Mouse (Mus musculus) adrenal gland, postnatal 25 days (tissue): ENCODE data around the gene Mapk3. TPM values are rescaled to one million over a fixed set of nuclear protein-coding genes. Genes with fewer than 3 reads are reported as not detected.
A peak's percentile ranks its signal among the peaks of the same experiment; 100 is the strongest.
"Not testable (repeated sequence)": the region's sequence is repeated elsewhere in the genome, so short reads cannot be mapped to it uniquely, and the experiment has no call there.

Experiments used
- DNase-seq: peaks from one replicate; pipeline ENCODE4 v3.0.0; 2021; ENCODE audit warnings: mixed read lengths
- long read RNA-seq: library from polyadenylated mRNA; stranded (forward); transcript quantifications from one replicate; pipeline ENCODE4 v2.0.0, GENCODE M21; 2021
- total RNA-seq: library from RNA; stranded (reverse); gene quantifications from 2 replicates; pipeline ENCODE4 v1.2.3, GENCODE M21; 2021

Mapk3 gene
- total RNA-seq, result 142 and 170 TPM in 2 replicates
- long read RNA-seq, transcript Mapk3-202 (9 exons, 1,800 nt), result major isoform, 102 of 116 reads
- long read RNA-seq, partial matches to known transcripts, result 4 of 116 reads
- long read RNA-seq, other reads (novel, unspliced or antisense), result 9 of 116 reads

DNA sequence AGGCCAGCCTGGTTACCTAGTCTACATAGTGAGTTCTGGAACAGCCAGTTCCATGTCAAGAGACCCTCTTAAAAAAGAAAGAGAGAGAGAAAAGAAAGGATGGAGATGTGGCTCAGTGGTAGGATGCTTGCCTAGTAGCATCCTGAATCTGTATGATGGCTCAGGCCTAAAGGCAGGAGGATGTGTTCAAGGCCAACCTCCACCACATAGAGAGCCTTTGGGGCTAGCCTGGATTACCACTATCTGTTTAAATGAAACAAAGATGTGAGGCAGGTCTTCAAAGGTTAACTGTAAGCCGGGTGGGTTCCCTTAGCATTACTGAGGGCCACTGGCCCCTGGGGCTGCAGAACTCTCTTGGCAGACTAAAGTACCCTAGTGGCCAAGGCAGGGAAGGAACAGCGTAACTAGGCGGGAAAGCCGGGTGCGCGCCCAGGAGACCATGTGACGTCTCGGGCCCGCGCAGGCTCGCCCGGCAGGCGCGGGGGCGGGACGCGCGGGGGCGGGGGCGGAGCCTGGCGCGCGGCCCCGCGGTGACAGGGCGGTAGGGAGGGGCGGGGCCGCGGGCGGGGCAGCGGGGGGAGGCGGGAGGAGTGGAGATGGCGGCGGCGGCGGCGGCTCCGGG lies at the start of gene Mapk3:
Gene Mapk3 (plus strand): TSS at position 552 of the 622 bp plus-strand sequence.
- peak; percentile 90 for DNase-seq

GRCm38 (mm10) chr7:126710266-126710665 lies 49.1 kb upstream of the Mapk3 start:
- DNase-seq, result no peak

- no peak for DNase-seq
Measured at GRCm38 (mm10) chr7:126711910-126712309, 47.5 kb upstream of the Mapk3 start.

- no peak for DNase-seq
Measured at GRCm38 (mm10) chr7:126715679-126716078, 43.7 kb upstream of the Mapk3 start.

- DNase-seq, result no peak
Measured at GRCm38 (mm10) chr7:126717566-126717965, 41.8 kb upstream of the Mapk3 start.

GRCm38 (mm10) chr7:126718787-126719337 lies 40.5 kb upstream of the Mapk3 start:
- no peak for DNase-seq

DNA sequence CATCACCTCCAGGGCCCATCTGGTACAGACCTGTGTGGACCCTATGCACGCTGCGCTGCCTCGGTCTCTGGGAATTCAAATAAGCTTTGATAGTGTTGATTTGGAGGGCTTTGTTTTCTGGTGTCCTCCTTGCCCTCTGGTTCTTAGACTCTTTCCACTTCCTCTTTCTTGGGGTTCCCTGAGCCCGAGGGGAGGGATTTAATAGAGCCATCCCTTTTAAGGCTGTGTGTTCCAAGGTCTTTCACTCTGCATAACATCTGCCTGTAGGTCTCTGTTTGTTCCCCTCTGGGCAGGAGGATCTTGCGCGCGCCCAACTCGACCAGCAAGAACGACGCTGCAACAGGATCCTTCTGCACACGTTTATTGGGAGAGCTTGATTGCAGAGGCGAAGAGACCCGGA lies 37.8 kb upstream of the Mapk3 start:
- DNase-seq, result no peak

- DNase-seq, result no peak
Measured at GRCm38 (mm10) chr7:126725077-126725476, 34.3 kb upstream of the Mapk3 start.

GRCm38 (mm10) chr7:126725667-126726066 lies 33.7 kb upstream of the Mapk3 start:
- no peak for DNase-seq

DNA sequence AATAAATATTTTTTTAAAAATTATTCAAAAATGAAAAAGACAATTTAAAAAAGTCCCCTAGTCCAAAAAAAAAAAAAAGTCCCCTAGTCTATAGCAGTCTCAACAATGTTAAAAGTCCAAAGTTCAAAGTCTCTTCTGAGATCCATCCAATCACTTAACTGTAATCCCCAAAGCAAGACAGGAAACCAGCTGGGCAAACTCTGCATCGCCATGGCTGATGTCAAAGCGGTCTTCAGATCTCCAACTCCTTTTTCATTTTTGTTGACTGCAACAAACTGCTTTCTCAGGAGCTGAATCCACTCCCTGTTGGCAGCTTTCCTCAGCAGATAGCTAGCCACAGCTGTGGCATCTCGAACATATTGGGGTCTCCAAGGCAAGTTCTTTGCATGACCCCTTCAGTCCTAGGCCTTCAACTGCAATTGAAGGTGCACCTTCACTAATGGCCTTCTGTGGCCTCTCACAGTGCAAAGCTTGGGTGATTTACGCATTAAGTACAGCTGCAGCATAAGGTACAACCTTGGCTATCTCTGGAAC lies 29.1 kb upstream of the Mapk3 start:
- DNase-seq, result not testable (repeated sequence)

- DNase-seq, result no peak
Measured at GRCm38 (mm10) chr7:126736122-126736521, 23.3 kb upstream of the Mapk3 start.

DNA sequence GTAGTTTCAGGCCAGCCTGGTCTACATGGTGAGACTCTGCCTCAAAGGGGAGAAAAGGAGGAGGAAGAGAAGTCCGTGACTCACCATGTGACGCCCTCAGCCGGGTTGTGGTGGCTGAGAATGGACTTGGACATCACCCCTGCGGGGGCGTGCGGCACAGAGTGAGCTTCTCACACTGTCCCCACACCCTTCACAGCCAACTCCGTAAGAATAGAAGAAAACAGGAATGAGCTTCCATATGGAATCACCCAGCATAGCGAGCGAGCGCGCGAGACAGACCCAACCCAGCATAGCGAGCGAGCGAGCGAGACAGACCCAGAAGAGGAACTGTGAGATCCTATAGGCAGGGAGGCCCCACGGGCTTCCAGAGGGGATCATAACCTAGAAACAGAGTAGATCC lies 19.9 kb upstream of the Mapk3 start:
- DNase-seq, result no peak

DNA sequence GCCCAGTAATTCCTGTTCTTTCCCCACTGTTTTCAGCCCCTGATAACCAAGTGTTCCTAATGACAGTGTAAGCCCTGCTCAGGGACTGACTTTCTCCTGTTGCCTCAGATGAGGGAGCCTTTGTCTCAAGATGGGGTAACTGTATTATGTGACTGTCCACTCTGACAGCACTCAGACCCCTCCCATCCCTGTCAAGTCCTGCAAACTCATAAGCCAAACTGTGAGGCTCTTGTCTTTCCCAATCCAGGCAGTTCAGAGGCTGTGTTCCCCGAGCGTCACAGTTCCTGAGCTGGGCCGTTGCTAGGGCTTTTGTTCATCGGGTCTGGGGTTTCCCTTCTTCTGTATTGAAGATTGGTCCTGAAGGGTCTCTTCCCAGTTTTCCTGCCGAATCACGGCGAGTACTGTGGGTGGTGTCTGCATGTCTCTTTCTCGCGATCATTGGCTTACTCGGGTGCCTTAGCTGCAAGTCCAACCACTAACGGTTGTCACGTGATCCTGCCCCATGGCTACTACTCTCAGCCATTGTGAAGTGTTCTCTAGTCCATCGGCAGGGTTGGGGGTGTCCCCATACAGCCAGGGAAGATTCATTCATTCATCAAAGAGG lies 19.2 kb upstream of the Mapk3 start:
- no peak for DNase-seq

GRCm38 (mm10) chr7:126740977-126741376 lies 18.4 kb upstream of the Mapk3 start:
- no peak for DNase-seq

DNA sequence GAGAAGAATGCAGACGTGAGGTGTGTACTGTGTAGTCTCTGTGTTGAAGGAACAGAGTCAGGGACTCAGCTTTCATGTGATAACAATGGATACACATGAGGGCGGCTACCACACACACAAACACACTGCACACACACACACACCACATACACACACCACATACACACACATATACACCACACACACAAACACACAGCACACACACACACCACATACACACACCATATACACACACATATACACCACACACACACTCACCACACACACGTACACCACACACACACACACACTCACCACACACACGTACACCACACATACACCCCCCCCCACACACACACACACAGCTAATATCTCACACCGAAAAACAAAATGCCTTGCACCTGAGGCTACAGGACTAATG lies 17.9 kb upstream of the Mapk3 start:
- no peak for DNase-seq

- DNase-seq, result no peak
Measured at GRCm38 (mm10) chr7:126741964-126742482, 17.4 kb upstream of the Mapk3 start.

GRCm38 (mm10) chr7:126746066-126746465 lies 13.3 kb upstream of the Mapk3 start:
- DNase-seq, result no peak

DNA sequence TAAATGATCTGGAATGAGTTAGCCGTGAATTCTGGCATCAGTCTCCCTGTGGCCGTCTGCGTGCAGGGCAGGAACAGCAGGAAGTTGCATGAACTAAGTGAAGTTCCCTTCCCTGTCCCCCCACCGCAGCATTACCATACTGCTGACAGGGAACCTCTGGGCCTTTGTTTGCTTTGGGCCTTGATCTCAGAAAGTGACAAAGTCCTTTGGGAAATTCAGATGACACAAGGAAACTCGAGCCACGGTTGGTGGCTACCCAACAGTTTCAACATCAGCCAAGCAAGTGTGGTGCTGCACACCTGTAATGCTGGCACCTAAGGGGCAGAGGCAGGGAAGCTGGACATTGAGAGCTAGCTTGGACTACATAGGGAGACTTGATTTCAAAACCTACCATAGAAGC lies 12.6 kb upstream of the Mapk3 start:
- DNase-seq, result no peak

DNA sequence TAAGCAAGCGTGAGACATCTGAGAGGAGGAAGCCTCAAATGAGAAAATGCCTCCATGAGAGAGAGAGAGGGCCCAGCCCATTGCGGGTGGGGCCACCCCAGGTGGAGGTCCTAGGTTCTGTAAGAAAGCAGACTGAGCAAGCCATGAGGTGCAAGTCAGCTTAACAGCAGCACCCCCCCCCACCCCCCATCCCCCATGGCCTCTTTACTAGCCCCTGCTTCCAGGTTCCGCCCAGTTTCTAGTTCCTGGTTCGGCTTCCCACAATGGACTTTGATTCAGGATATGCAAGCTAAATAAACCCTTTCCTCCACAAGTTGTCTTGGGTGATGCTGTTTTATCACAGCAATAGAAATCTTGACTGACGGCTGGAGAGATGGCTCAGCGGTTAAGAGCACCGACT lies 10.6 kb upstream of the Mapk3 start:
- DNase-seq, result no peak

- no peak for DNase-seq
Measured at GRCm38 (mm10) chr7:126749582-126750343, 9.6 kb upstream of the Mapk3 start.

DNA sequence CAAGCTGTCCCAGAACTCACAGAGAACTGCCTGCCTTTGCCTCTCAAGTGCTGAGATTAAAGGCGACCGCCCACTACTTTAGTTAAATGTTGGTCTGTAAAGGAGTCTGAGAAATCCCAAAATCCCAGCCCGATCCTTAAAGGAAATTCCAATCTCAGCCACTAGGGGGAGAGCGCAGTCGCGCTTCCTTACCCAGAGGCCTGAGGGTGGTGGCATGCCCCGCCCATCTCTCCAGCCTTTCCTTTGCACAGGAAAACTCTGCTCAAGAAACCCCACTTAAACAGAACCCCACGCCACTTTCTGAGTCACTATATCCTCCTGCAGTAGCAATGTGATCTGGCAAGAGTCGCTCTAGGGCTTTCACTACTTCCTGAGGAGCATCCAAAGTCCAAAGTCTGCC lies 4.5 kb upstream of the Mapk3 start:
- peak; percentile 73 for DNase-seq

GRCm38 (mm10) chr7:126758539-126758938 lies 862 bp upstream of the Mapk3 start:
- DNase-seq, result no peak
